Mouse (Mus musculus): Measurements from ENCODE around the gene Tcte2. TPM values are rescaled to one million over a fixed set of nuclear protein-coding genes. Genes with fewer than 3 reads are reported as not detected.
"Not testable (repeated sequence)": the region's sequence is repeated elsewhere in the genome, so short reads cannot be mapped to it uniquely, and the experiment has no call there.

Tcte2 gene
- polyA plus RNA-seq (2021), result 4.1 TPM

DNA sequence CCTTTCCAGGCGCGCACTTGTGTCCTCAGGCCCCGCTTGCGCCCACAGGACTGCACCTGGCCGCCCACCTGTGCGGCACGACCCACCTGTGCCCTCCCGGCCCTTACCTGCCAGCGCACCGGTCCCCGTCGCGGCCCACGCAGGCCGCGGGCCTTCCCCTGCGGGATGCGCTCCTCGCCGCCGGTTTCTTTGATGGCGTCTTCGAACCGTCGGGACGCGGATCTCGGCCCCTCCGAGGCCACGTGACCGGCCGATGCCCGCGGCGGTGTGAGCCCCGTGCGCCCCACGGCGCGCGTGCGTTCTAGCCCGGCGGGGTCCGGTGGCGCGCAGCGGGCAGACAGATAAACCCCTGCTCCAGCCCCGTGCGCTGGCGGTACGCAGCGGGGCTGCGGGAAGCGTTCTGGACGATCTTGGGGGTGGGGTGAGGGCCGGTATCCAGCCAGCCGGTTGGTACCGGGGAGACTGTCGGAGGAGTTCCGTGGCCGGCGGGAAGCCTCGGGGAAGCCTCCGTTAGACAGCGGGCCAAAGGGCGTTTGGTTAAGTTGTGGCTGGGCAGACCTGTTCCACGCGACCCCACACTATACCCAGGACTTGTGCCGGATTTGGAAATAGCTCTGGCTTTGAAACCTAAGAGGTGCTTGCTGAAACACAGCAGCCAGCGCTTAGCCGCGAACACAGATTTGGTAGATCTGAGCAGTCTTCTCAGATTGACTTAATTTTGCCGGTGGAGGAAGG, at the start of gene Tcte2:
TSS of gene Tcte2 (minus strand) at position 647 of the 735 bp plus-strand sequence.
- CTCF ChIA-PET, result interaction anchor here (0.9 kb wide), 1 partner anchor 44 kb away, joined by 3 read pairs; no protein-coding TSS in a partner anchor

DNA sequence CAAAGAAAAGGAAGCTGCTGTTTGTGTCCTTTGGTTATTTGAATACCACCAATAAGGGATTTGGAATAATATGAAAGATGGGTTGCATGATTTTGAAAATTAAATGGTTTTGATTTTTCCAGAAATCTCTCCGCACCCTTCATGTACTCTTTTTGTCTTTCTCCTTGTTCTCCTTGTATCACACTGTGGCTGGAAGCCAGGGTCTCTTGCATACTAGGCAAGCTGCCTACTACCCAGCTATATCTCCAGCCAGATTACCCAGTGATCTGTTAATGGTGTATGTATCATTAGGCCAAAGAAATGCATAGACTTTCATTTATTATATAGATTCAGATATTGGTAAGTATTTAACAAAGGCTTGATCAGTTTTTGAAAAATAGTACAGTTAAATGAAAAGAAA, 44.4 kb upstream of the Tcte2 start:
- ChIA-PET CTCF (no interaction called here), POLR2A (no interaction called here)
- DNase-seq (ENCODE audit: low read depth, low spot score), result no peak
- in situ Hi-C loops (cut with MboI; ENCODE audit: low pct_unique_long_range_greater_than_20kb), result no loop called here
- TF ChIP-seq CTCF (IDR thresholded peaks at IDR 0.05), result no peak
- ATAC-seq, result no peak
- no peaks in the 10 kb centered on the region for H3K27me3 ChIP-seq

More for the DNA sequence above, at the start of gene Tcte2:
- TF ChIP-seq CTCF (IDR thresholded peaks at IDR 0.05), result no peak
- no peak for DNase-seq (ENCODE audit: low read depth, low spot score)
- ATAC-seq, result peak; percentile 23
- in situ Hi-C loops (cut with MboI; ENCODE audit: low pct_unique_long_range_greater_than_20kb), result no loop called here
- POLR2A ChIA-PET, result interaction anchor here (2.7 kb wide), 1 partner anchor 16 kb away, joined by 14 read pairs; no protein-coding TSS in a partner anchor
- no peaks in the 10 kb centered on the region for H3K27me3 ChIP-seq

DNA sequence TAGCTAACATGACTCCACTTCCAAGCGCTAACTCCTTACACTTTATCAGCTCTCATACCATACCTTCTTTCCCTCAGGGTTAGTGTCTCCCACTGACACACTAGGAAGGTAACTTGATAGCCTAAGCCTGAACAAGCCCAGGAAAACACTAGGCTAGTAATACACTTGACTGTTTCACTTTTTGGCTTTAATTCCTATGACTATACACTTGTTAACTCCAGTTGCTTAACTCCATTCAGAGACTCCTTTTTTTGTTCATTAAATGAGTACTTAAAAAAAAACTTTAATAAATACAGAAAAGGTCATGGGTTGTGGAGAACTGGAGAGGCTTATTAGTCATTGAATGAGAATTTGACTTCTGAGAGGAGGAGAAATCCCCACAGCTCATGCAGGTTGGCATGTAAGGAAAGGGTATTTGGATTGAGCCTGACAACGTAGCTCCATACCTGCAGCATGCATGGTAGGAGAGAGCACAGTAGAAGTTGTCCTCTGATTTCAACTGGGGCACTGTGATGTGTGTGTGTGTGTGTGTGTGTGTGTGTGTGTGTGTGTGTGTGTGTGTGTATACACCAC, 41.3 kb upstream of the Tcte2 start:
- CTCF ChIA-PET, result interaction anchor here (0.9 to 1.4 kb wide), 3 partner anchors 12 to 34 kb away, joined by 3 to 9 read pairs (median 3); no protein-coding TSS in a partner anchor
- in situ Hi-C loops (cut with MboI; ENCODE audit: low pct_unique_long_range_greater_than_20kb), result no loop called here
- peak; percentile 97 for ATAC-seq
- DNase-seq (ENCODE audit: low read depth, low spot score), result peak; percentile 58
- POLR2A ChIA-PET, result interaction anchor here (0.6 to 0.8 kb wide), 2 partner anchors 10 to 85 kb away, joined by 3 read pairs; no protein-coding TSS in a partner anchor
- H3K27me3 ChIP-seq, result no peaks in the 10 kb centered on the region
- no peak for TF ChIP-seq CTCF (IDR thresholded peaks at IDR 0.05)

DNA sequence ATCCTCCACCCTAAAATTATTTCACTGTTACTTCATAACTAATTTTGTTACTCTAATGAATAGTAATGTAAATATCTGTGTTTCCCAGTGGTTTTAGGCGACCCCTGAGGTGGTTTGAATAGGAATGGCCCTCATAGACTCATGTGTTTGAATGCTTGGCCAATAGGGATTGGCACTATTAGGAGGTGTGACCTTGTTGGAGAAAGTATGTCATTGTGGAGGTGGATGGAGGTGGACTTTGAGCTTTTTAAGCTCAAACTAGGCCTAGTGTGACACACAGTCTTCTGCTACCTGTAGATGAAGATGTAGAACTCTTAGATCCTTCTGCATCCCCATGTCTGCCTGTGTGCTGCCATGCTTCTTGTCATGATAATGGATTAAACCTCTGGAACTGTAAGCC, 36.1 kb upstream of the Tcte2 start:
- CTCF ChIA-PET, result no interaction called here
- no peak for DNase-seq (ENCODE audit: low read depth, low spot score)
- POLR2A ChIA-PET, result no interaction called here
- in situ Hi-C loops (cut with MboI; ENCODE audit: low pct_unique_long_range_greater_than_20kb), result no loop called here
- H3K27me3 ChIP-seq, result no peaks in the 10 kb centered on the region
- no peak for ATAC-seq
- TF ChIP-seq CTCF (IDR thresholded peaks at IDR 0.05), result no peak

DNA sequence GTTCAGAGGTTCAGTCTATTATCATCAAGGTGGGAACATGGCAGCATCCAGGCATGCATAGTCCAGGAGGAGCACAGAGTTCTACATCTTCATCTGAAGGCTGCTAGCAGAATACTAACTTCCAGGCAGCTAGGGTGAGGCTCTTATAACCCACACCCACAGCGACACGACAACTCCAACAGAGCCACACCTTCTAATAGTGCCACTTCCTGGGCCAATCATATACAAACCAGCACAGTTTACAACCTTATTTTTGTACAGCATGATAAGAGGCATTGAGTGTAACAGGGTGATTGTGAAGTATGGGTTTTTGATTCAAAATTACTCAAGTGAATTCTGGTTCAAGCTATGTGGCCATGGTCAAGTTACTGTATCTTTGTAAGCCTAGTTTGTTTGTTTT, 28.4 kb upstream of the Tcte2 start:
- POLR2A ChIA-PET; DNase-seq (ENCODE audit: low read depth, low spot score); CTCF ChIA-PET; H3K27me3 ChIP-seq; ATAC-seq; in situ Hi-C loops (cut with MboI; ENCODE audit: low pct_unique_long_range_greater_than_20kb): not testable (repeated sequence)

DNA sequence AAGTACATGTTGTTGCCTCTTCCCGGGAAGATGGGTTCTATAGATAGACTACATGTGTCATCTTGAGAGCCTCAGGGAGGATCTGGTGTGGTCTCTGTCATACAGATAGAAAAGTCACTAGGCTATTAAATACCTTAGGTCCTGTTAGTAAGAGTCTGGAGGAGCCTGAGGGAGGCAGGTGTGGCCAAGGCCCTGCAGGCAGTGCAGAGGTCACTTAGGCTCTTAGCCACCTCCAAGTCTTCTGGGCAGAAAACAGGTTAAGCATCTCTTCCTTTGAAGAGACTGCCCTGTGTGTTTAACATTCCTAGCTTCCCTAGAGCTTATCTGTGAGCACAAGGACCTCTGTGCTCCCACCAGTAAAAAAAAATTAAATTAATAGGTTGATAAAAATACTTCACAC, 21.8 kb upstream of the Tcte2 start:
- in situ Hi-C loops (cut with MboI; ENCODE audit: low pct_unique_long_range_greater_than_20kb), result no loop called here
- CTCF ChIA-PET, result interaction anchor here (1.3 kb wide), 1 partner anchor 13 kb away, joined by 3 read pairs; no protein-coding TSS in a partner anchor

DNA sequence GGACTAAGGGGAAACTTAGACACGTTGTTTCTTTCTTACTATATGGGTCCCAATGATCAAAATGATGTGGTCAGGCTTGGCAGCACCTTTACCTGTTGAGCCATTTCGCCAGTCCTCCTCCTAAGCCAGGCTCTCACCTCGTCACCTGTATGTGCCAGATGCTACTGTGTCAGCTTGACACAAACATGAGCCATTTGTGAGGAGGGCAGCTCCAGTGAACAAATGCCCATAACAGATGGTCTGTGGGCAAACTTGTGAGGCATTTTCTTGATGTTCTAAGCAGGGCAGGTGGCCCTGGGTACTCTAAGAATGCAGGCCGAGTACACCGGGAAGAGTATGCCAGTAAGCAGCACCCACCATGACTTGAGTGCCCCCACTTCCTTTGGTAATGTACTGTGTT, 20.3 kb upstream of the Tcte2 start:
- POLR2A ChIA-PET, result no interaction called here

More for the DNA sequence above, 21.8 kb upstream of the Tcte2 start:
- POLR2A ChIA-PET, result no interaction called here
- no peaks in the 10 kb centered on the region for H3K27me3 ChIP-seq
- DNase-seq (ENCODE audit: low read depth, low spot score), result no peak
- no peak for TF ChIP-seq CTCF (IDR thresholded peaks at IDR 0.05)
- ATAC-seq, result no peak

DNA sequence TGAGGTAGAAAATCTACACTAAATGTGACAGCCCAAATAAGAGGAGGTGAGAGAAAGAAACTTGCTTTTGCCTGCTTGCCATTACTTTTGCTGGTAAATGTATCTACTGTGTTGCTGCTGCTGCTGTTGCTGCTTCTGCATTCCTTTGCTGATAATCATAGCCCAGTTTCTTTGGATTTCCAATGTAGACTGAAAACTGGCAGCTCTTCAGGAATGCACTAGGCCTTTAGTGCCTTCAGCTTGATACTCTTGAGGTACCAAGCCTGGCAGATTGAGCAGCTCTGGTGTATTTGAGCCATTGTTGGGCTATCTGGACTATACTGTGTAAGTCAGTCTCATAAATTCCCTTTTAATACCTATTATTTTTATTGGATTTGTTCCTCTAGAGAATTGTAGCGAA, 17.2 kb upstream of the Tcte2 start:
- in situ Hi-C loops (cut with MboI; ENCODE audit: low pct_unique_long_range_greater_than_20kb), result no loop called here
- POLR2A ChIA-PET, result no interaction called here
- DNase-seq (ENCODE audit: low read depth, low spot score), result no peak
- no peaks in the 10 kb centered on the region for H3K27me3 ChIP-seq
- TF ChIP-seq CTCF (IDR thresholded peaks at IDR 0.05), result no peak
- ATAC-seq, result no peak
- CTCF ChIA-PET, result interaction anchor here (1.6 kb wide), 1 partner anchor 55 kb away, joined by 3 read pairs; no protein-coding TSS in a partner anchor

More for the DNA sequence above, 20.3 kb upstream of the Tcte2 start:
- CTCF ChIA-PET, result interaction anchor here (1.2 to 1.3 kb wide), 3 partner anchors 14 to 21 kb away, joined by 3 read pairs; no protein-coding TSS in a partner anchor
- in situ Hi-C loops (cut with MboI; ENCODE audit: low pct_unique_long_range_greater_than_20kb), result no loop called here
- H3K27me3 ChIP-seq, result no peaks in the 10 kb centered on the region
- no peak for DNase-seq (ENCODE audit: low read depth, low spot score)
- no peak for ATAC-seq
- TF ChIP-seq CTCF (IDR thresholded peaks at IDR 0.05), result no peak

DNA sequence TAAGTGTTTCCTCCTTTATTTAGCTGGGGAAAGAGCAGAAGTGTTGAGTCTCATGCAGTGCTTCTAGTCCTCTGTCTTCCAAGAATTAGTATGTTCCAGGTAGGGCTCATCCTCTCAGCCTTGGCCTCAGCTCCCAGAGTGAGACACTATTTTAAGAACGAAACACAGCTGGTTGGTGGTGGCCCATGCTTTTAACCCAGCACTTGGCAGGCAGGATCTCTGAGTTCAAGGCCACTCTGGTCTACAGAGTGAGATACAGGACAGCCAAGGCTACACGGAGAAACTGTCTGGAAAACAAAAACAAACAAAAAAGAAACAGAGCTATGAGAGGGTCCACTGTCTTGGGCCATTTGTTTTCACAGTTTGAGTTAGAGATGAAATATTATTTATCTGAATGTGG, 16.1 kb upstream of the Tcte2 start:
- CTCF ChIA-PET, result interaction anchor here (1.6 kb wide), 1 partner anchor 57 kb away, joined by 3 read pairs; no protein-coding TSS in a partner anchor
- DNase-seq (ENCODE audit: low read depth, low spot score), result no peak
- in situ Hi-C loops (cut with MboI; ENCODE audit: low pct_unique_long_range_greater_than_20kb), result no loop called here

DNA sequence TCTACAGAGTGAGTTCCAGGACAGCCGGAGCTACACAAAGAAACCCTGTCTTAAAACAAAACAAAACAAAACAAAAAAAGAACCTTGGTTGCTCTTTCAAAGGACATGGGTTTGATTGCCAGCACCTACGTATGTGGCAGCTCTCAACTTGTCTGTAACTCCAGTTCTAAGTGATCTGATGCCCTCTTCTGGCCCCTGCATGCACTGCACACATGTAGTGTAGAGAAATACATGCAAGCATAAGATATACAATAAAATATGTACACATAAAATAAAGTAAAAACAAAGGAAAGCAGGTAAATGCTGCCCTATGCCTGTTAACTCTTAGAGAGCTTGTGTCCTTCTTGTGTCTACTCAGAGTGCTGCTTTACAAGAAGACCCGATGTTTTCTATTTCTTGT, 7.6 kb upstream of the Tcte2 start:
- in situ Hi-C loops (cut with MboI; ENCODE audit: low pct_unique_long_range_greater_than_20kb), result loop anchor here (5.0 kb wide), 1 partner anchor 297 kb away; no protein-coding TSS in a partner anchor
- ChIA-PET CTCF (interaction anchor here (1.4 kb wide), 1 partner anchor 296 kb away, joined by 6 read pairs; no protein-coding TSS in a partner anchor), POLR2A (no interaction called here)
- no peaks in the 10 kb centered on the region for H3K27me3 ChIP-seq
- ATAC-seq (no peak), DNase-seq (ENCODE audit: low read depth, low spot score) (no peak)
- peak; percentile 62 for TF ChIP-seq CTCF (IDR thresholded peaks at IDR 0.05)

More for the DNA sequence above, 16.1 kb upstream of the Tcte2 start:
- no peak for TF ChIP-seq CTCF (IDR thresholded peaks at IDR 0.05)
- ATAC-seq, result no peak
- POLR2A ChIA-PET, result no interaction called here
- H3K27me3 ChIP-seq, result no peaks in the 10 kb centered on the region

DNA sequence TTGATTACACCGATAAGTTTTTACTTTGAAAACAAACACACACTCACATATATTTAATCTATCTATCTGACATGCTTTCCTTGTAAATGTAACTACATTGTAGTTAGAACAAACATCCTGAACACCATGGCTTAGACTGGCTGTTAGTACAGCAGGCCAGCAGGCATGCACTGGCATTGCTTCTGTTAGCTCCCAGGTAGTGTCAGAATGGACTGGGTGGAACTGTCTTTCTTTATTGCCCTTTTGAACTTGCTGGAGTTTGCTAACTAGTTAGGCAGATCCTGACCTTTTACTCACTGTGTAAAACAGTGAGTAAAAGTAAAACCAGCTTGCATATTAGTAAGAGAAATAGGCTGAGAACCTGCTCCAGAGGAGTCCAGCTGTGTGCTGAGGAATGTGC, 6.9 kb upstream of the Tcte2 start:
- ATAC-seq, result no peak
- no peak for DNase-seq (ENCODE audit: low read depth, low spot score)
- TF ChIP-seq CTCF (IDR thresholded peaks at IDR 0.05), result no peak
- ChIA-PET POLR2A (no interaction called here), CTCF (interaction anchor here (1.4 kb wide), 1 partner anchor 295 kb away, joined by 6 read pairs; no protein-coding TSS in a partner anchor)
- in situ Hi-C loops (cut with MboI; ENCODE audit: low pct_unique_long_range_greater_than_20kb), result loop anchor here (5.0 kb wide), 1 partner anchor 296 kb away; no protein-coding TSS in a partner anchor
- H3K27me3 ChIP-seq, result no peaks in the 10 kb centered on the region

DNA sequence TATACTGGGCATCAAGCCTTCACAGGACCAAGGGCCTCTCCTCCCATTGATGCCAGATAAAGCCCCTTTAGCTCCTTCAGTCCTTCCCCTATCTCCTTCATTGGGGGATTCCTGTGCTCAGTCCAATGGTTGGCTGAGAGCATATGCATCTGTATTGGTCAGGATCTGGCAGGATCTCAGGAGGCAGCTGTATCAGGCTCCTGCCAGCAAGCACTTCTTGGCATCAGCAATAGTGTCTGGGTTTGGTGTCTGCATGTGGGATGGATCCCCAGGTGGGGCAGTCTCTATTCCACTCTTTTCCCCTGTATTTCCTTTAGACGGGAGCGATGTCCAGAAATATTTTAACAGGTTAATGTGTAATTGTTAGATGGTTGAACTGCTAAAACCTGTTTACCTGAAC, 3.3 kb upstream of the Tcte2 start:
- H3K27me3 ChIP-seq; ATAC-seq; DNase-seq (ENCODE audit: low read depth, low spot score): not testable (repeated sequence)
- ChIA-PET CTCF (interaction anchor here (1.0 to 2.0 kb wide), 3 partner anchors 17 to 95 kb away, joined by 3 to 5 read pairs (median 3); no protein-coding TSS in a partner anchor), POLR2A (interaction anchor here (0.6 kb wide), 1 partner anchor 15 kb away, joined by 5 read pairs; no protein-coding TSS in a partner anchor)
- in situ Hi-C loops (cut with MboI; ENCODE audit: low pct_unique_long_range_greater_than_20kb), result loop anchor here (5.0 kb wide), 1 partner anchor 293 kb away; no protein-coding TSS in a partner anchor
